Mouse (Mus musculus): ENCODE data around the gene Htr2a.

Htr2a gene

DNA sequence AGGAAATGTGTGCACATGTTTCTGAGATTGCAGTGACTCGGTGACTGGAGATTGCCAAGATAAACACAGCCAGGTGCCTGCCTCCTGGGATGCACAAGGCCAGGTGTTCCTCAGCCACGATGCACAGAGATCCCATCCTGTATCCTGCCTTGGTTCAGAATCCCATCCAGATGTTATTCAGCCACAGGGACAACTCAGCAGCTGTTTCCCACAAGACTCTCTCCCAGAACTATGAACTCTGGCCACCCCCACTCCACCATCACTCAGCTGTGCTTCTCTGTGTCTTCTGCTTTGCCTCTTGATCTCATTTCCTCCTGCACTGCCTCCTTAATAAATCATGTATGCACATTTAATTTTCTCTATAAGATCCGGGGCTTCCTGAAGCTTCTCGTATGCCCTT lies 56.1 kb downstream of the Htr2a start:
- in situ Hi-C loops (cut with MboI, MseI), result loop anchor here (10.0 kb wide), 1 partner anchor 1072 kb away; no protein-coding TSS in a partner anchor

- in situ Hi-C loops (cut with MboI, MseI), result loop anchor here (10.0 kb wide), 1 partner anchor 1073 kb away; no protein-coding TSS in a partner anchor
These were observed 56.8 kb downstream of the Htr2a start for GRCm38 (mm10) chr14:74697432-74697831.

- in situ Hi-C loops (cut with MboI, MseI), result loop anchor here (10.0 kb wide), 1 partner anchor 1074 kb away; no protein-coding TSS in a partner anchor
These were observed 58.6 kb downstream of the Htr2a start for GRCm38 (mm10) chr14:74699241-74699640.

- in situ Hi-C loops (cut with MboI, MseI), result no loop called here
These were observed 63.3 kb downstream of the Htr2a start for GRCm38 (mm10) chr14:74703930-74704329.

- in situ Hi-C loops (cut with MboI, MseI), result no loop called here
These were observed 68.4 kb downstream of the Htr2a start for GRCm38 (mm10) chr14:74709054-74709453.

DNA sequence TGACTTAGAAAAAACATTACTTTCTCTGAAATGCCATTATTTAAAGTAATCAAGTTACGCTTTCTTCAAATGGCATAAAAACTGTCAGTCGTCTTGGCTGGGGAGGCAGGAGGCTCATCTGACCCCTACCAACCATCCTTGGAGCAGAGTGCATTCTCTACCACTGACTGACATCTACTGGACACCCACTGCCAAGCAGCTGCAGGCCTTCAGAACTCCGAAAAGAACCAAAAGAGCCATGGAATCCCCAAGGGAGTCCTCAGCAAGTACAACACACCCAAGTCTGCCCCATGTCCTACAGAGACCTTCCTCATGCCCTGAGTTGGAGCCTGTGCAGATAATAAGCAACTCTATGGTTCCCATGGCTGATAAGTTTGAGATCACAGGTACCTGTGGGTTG lies 82.9 kb downstream of the Htr2a start:
- in situ Hi-C loops (cut with MboI, MseI), result no loop called here

- in situ Hi-C loops (cut with MboI, MseI), result no loop called here
These were observed 90.8 kb downstream of the Htr2a start for GRCm38 (mm10) chr14:74731221-74732078.

DNA sequence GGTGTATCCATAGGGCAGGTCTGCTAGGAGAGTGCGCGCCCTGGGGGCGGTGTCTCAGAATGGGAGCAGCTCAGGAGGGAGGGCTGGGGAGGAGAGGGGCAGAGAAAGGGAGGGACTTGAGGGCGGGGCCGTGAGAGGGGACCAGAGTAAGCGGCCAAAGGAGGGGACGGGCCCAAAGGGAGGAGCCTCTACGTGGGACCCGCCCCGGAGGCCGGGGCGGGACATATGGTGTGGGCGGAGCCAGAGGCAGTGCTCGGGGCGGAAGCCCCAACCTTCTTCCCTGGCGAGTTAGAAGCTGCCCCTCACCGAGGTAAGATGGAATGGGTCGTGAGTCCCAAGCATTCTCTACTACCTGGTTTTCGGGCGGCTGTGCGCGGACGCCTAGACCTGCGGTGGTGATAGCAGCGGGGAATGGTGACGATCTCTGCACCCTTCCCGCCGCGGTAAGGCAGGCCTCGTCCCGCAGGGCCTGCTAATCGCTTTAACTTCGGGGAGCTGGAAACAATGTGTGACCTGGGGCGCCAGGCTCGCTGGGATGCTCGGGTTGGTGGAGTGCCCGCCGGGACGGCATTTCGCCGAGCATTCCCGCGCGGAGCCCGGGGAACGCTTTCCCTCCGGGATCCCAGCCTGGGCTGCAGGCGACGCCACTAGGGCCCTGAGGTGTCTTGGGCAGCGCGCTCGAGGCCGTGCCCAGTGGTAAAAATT lies 91.6 kb downstream of the Htr2a start, which contains the start of gene Esd:
Gene Esd, plus strand, starts transcription at position 219 of the 705 bp plus-strand sequence.
- in situ Hi-C loops (cut with MboI, MseI), result no loop called here

DNA sequence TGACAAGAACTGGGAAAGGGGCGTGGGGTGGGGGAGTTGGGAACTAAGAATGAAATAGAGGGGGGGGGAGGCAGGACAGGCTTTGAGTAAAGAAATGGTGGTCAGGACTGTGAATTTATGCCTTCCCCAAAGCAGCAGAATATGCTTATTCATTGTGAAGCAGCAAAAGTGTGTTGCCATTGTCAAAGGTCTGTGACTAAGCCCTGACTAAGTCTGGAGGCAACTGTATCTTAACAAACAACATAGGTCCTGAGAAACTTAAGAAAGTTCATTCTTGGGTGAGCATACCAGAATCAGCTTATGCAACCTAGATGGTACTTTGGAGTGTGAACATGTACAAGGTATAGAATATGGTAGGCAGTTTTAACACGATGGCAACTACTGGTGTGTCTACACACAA lies 92.8 kb downstream of the Htr2a start:
- in situ Hi-C loops (cut with MboI, MseI), result no loop called here

- in situ Hi-C loops (cut with MboI, MseI), result no loop called here
These were observed 94.8 kb downstream of the Htr2a start for GRCm38 (mm10) chr14:74735471-74735870.

GRCm38 (mm10) chr14:74736850-74737249 lies 96.2 kb downstream of the Htr2a start:
- in situ Hi-C loops (cut with MboI, MseI), result no loop called here
